Mouse (Mus musculus): Measurements from ENCODE around the gene Foxf2. TPM values are rescaled to one million over a fixed set of nuclear protein-coding genes. Genes with fewer than 3 reads are reported as not detected.

The Foxf2 gene
- polyA plus RNA-seq, 1 experiment from 2014 or later = 0.06 TPM

DNA sequence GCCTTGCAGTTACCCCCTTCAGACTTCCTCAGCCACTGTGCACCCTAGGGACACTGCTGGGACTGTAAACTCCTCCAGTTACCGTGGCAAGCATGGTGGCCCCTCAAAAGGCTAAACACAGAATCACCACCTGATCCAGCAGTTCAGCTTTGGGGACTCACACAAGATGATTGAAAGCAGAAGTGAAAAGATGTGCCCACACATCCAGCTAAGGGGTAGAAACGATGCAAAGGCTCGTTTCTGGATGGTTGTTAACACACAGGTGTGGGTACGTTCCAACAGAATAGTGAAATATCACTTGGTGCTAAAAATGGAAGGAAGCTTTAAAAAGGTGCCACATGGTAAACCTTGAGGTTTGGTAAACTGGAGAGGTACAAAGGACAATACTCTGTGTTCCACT lies 32.6 kb downstream of the Foxf2 start:
- WGBS (ENCODE audit: insufficient replicate concordance) = 63% methylated on average over 4 of the region's 4 CpGs
- Histone ChIP-seq H3K4me3 (ENCODE audit: low read depth, low read length) (no peak overlapping the region), H3K4me2 (ENCODE audit: low read depth, low read length) (no peak overlapping the region), H3K27me3 (ENCODE audit: control insufficient read depth, insufficient read depth, low read depth, low read length) (no peaks in the 10 kb centered on the region), H3K9me3 (replicated peaks; ENCODE audit: control insufficient read depth, low read length) (no peaks in the 10 kb centered on the region), H3K27ac (ENCODE audit: low read length) (no peak overlapping the region), H3K36me3 (ENCODE audit: control insufficient read depth, insufficient read depth) (no peaks in the 10 kb centered on the region), H3K9ac (ENCODE audit: low read depth, low read length) (no peak overlapping the region), H3K4me1 (ENCODE audit: control insufficient read depth, low read depth, low read length) (no peaks in the 10 kb centered on the region)
- no peak for ATAC-seq (ENCODE audit: low read depth)

DNA sequence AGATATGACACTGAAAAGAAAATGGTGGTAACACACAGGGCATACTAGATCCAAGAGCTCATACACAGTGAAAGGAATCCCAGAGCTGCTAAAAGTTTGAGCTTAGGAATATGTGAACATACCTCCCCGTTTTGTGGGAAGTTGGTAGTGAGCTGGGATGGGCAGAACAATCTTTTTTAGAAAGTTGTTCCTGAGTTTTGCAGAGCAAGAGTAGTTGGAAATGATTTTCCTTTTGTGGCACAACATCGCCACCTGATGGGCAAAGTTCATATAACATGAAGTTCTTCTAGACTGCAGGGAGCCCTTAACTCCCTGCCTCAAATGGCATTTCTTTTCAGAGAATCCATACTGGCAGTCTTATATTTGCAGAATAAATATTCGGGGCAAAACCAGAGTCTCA lies 33.3 kb downstream of the Foxf2 start:
- Histone ChIP-seq H3K36me3 (ENCODE audit: control insufficient read depth, insufficient read depth) (no peaks in the 10 kb centered on the region), H3K9me3 (replicated peaks; ENCODE audit: control insufficient read depth, low read length) (no peaks in the 10 kb centered on the region), H3K4me2 (ENCODE audit: low read depth, low read length) (no peak overlapping the region), H3K4me1 (ENCODE audit: control insufficient read depth, low read depth, low read length) (no peaks in the 10 kb centered on the region), H3K4me3 (ENCODE audit: low read depth, low read length) (no peak overlapping the region), H3K27me3 (ENCODE audit: control insufficient read depth, insufficient read depth, low read depth, low read length) (no peaks in the 10 kb centered on the region), H3K27ac (ENCODE audit: low read length) (no peak overlapping the region), H3K9ac (ENCODE audit: low read depth, low read length) (no peak overlapping the region)
- WGBS (ENCODE audit: insufficient replicate concordance) = 2% methylated on average over 3 of the region's 3 CpGs
- ATAC-seq (ENCODE audit: low read depth) = no peak

DNA sequence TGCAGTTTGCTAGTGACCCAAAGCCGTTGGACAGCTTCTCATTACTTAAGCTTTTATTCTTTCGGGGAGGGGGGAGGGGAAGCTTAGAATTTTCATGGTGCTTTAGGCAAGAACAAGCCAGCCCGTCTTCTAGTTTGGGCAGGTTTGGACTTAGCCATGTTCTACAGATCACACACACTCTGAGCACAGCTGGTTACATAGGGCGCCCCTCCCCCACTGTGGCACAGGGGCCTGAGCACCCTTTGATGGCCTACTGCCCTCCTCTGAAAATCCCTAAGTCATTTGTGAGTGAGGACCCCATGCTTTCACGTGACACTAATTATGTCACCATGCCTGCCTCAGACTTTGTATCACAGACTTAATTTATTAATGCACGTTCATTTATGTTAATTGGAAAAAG lies 35.6 kb downstream of the Foxf2 start:
- Histone ChIP-seq H3K4me3 (ENCODE audit: low read depth, low read length) (no peak overlapping the region), H3K36me3 (ENCODE audit: control insufficient read depth, insufficient read depth) (no peaks in the 10 kb centered on the region), H3K4me2 (ENCODE audit: low read depth, low read length) (no peak overlapping the region), H3K9me3 (replicated peaks; ENCODE audit: control insufficient read depth, low read length) (no peaks in the 10 kb centered on the region), H3K27me3 (ENCODE audit: control insufficient read depth, insufficient read depth, low read depth, low read length) (no peaks in the 10 kb centered on the region), H3K9ac (ENCODE audit: low read depth, low read length) (no peak overlapping the region), H3K27ac (ENCODE audit: low read length) (no peak overlapping the region), H3K4me1 (ENCODE audit: control insufficient read depth, low read depth, low read length) (no peaks in the 10 kb centered on the region)
- WGBS (ENCODE audit: insufficient replicate concordance) = 53% methylated on average over 6 of the region's 6 CpGs
- ATAC-seq (ENCODE audit: low read depth) = no peak

DNA sequence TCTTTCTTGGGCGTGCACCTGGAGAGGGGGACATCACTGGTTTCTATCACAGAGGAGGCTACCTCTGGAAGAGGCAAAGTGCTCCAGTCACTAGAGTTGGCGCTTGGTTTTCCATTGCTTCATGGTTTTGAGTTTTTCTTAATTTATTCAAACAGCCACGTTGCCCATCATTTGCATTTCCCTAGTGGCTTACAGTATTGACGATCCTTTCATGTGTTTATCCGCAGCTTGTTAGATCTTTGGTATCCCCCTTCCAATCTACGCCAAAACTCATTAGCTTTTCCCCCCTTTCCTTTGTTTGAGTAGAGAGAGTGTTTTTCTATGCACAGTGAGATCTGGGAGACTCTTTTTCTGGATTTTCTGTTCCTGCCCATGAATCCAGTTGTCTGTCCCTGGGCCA lies 39.8 kb downstream of the Foxf2 start:
- H3K27ac ChIP-seq (ENCODE audit: low read length) = no peak overlapping the region
- ATAC-seq (ENCODE audit: low read depth) = no peak
- no peaks in the 10 kb centered on the region for H3K36me3 ChIP-seq (ENCODE audit: control insufficient read depth, insufficient read depth)
- H3K9ac ChIP-seq (ENCODE audit: low read depth, low read length) = no peak overlapping the region
- no peak overlapping the region for H3K4me2 ChIP-seq (ENCODE audit: low read depth, low read length)
- 61% methylated on average over 6 of the region's 6 CpGs for WGBS (ENCODE audit: insufficient replicate concordance)
- H3K4me3 ChIP-seq (ENCODE audit: low read depth, low read length) = no peak overlapping the region
- H3K27me3 ChIP-seq (ENCODE audit: control insufficient read depth, insufficient read depth, low read depth, low read length) = no peaks in the 10 kb centered on the region
- no peaks in the 10 kb centered on the region for H3K9me3 ChIP-seq (replicated peaks; ENCODE audit: control insufficient read depth, low read length)
- H3K4me1 ChIP-seq (ENCODE audit: control insufficient read depth, low read depth, low read length) = no peaks in the 10 kb centered on the region

DNA sequence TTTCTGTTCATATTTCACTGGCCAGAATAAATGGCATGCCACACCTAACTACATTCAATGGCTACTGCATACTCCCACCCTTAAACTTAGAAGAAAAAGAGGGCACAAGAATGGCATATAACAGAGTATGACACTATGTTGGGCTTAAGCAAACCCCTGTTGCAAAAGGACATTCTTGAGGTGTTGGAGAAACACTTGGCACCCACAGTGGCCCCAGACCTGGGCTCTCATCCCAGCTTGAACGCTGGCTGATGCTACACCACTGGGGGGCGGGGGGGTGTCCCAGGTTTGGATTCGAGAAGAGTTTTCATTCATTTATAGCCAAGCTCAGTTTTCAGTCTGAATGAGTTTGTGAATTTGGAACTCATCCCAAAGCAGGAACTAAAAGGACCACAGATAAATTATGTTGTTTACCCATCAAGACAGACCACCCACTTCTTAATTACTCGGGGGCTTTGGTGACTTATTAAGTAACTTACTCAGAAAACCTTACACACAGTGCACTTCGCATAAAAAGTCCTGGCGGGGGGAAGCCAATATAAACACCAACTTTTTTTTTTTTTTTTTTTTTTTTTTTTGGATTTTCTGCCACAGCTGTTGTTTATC lies 42.4 kb downstream of the Foxf2 start:
- Histone ChIP-seq H3K9me3 (replicated peaks; ENCODE audit: control insufficient read depth, low read length) (no peaks in the 10 kb centered on the region), H3K4me1 (ENCODE audit: control insufficient read depth, low read depth, low read length) (no peaks in the 10 kb centered on the region), H3K36me3 (ENCODE audit: control insufficient read depth, insufficient read depth) (no peaks in the 10 kb centered on the region), H3K27me3 (ENCODE audit: control insufficient read depth, insufficient read depth, low read depth, low read length) (no peaks in the 10 kb centered on the region), H3K4me3 (ENCODE audit: low read depth, low read length) (no peak overlapping the region), H3K9ac (ENCODE audit: low read depth, low read length) (no peak overlapping the region), H3K4me2 (ENCODE audit: low read depth, low read length) (no peak overlapping the region), H3K27ac (ENCODE audit: low read length) (no peak overlapping the region)
- ATAC-seq (ENCODE audit: low read depth) = no peak
- WGBS (ENCODE audit: insufficient replicate concordance) = 44% methylated on average over 6 of the region's 6 CpGs

DNA sequence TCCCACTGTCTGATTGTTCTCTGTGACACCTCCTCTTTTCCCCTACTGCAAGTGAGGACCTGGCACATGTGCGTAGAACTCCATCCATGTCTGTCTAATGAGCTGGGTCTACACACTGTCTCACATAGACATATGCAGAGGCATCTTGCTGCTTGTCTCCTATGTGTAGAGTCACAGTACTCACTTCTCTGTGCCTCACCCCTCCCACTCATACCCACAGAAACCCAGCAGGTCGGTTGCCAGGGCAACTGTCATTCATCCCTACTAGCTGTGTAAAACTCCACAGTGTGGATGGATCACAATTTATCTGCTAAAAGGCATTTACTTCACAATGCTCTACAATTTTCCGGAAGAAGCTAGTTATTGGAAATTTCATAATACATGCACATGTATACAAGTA lies 46.5 kb downstream of the Foxf2 start:
- 59% methylated on average over 3 of the region's 3 CpGs for WGBS (ENCODE audit: insufficient replicate concordance)
- no peak for ATAC-seq (ENCODE audit: low read depth)

More for the DNA sequence above, 46.5 kb downstream of the Foxf2 start:
- Histone ChIP-seq H3K9ac (ENCODE audit: low read depth, low read length) (no peak overlapping the region), H3K4me1 (ENCODE audit: control insufficient read depth, low read depth, low read length) (no peaks in the 10 kb centered on the region), H3K36me3 (ENCODE audit: control insufficient read depth, insufficient read depth) (no peaks in the 10 kb centered on the region), H3K27me3 (ENCODE audit: control insufficient read depth, insufficient read depth, low read depth, low read length) (no peaks in the 10 kb centered on the region), H3K9me3 (replicated peaks; ENCODE audit: control insufficient read depth, low read length) (no peaks in the 10 kb centered on the region), H3K4me2 (ENCODE audit: low read depth, low read length) (no peak overlapping the region), H3K27ac (ENCODE audit: low read length) (no peak overlapping the region), H3K4me3 (ENCODE audit: low read depth, low read length) (no peak overlapping the region)

Small RNAs within 50 kb of the gene (microRNA-seq; reads per million reads assigned to microRNA genes)
- gene Gm27516 = not detected

Other genes with a start within 250 kb of the Foxf2 start
- 0.68 and 0.98 TPM in 2 replicates for gene Foxq1, start 69.7 kb upstream of the Foxf2 start, polyA plus RNA-seq (2015; fragmentation: Nextera tagmentation; extraction: Ambion mirVana)
- gene A530084C06Rik, start 66.5 kb upstream of the Foxf2 start, polyA plus RNA-seq (2015; fragmentation: Nextera tagmentation; extraction: Ambion mirVana) = not detected in 2 replicates
- gene Foxc1, start 180.8 kb downstream of the Foxf2 start, polyA plus RNA-seq (2015; fragmentation: Nextera tagmentation; extraction: Ambion mirVana) = not detected in 2 replicates

Data from liver, embryonic 16.5 days (tissue).